Mouse (Mus musculus): ENCODE measurements around the gene AA467197. TPM values are rescaled to one million over a fixed set of nuclear protein-coding genes. Genes with fewer than 3 reads are reported as not detected.

Gene AA467197
- 1 to 10 TPM in 1 of 2 experiments, under 1 TPM in 1; 0.73 to 2.9 TPM for total RNA-seq (2023)

DNA sequence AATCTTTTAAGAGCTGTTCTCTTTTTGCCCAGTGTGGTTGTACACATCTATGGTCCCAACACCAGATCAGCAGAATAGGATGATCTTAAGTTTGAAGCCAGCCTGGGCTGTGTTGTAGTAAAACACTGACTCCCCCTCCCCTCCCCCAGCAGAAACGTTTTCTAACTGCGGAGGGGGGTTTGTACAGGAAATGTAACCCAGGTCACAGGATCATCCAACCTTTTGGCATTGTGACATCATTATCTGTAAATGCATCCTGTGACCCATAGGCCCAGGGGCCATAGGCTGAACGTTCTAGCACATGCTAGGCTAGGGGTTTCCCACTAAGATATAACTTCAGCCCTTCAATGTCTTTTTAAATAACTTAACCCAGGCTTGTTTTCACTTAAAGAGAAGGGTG is at the start of gene AA467197:
Gene AA467197, plus strand, starts transcription at position 301 of the 400 bp plus-strand sequence.

DNA sequence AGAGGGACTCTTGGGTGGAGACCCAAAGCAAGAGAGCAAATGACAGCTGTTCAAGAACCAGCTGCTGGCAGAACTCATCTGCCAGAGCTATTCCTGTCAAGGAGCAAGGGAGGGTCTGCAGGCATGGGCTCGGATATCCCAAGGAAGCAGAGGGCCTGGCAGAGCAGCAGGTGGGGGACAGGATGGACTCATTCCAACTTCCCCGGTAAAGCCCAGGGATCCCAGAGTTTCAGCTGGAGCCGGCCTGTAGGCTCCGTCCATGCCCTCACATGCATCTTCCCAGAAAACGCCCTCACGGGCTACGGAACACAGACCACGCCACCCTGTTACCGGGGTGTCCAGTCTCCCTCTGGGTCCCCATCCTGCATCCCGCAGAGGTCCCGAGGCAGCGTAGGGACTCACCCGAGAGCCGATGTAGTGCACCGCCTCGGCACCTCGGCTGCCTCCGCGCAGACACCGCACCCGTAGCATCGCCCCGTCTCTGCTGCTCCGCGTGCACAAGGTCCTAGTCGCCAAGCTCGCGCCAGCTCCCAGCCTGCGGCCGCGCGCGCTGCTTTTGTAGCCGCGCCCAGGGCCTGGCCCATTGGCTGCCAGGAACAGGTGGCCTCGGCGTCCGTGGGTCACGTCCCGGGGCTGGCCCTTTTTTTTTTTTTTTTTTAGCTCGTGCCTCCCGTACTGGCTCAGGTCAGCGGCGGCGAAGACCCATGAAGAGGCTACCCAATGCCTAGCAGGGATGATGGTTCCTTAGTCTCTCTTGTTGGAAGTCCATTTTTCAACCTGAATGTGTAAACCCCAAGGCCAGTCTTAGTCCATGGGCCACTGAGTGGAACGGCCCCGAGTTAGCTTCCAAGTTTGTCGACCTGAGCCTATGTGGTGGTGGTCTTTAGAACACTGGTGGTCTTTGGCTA is 25.8 kb upstream of the AA467197 start, which contains the start of gene Gatm:
Gene Gatm, minus strand, starts transcription at position 558 of the 908 bp plus-strand sequence.

Other genes starting within 250 kb of the AA467197 start
- 10 to 100 TPM; 17.0 to 19.9 TPM for gene Slc28a2, start 210.5 kb upstream of the AA467197 start, total RNA-seq (2023)
- under 1 TPM; 0.49 to 0.84 TPM for gene Gm14085, start 152.0 kb upstream of the AA467197 start, total RNA-seq (2023)
- 10 to 100 TPM; 27.9 to 30.9 TPM for gene Gatm, start 25.7 kb upstream of the AA467197 start, total RNA-seq (2023)
- gene Slc30a4, start 65.7 kb downstream of the AA467197 start, total RNA-seq (2023), result 1 to 10 TPM in 1 of 2 experiments, under 1 TPM in 1; 0.66 to 1.0 TPM
- gene Bloc1s6, start 101.5 kb downstream of the AA467197 start, total RNA-seq (2023), result 10 to 100 TPM; 17.6 to 20.1 TPM
- gene Sqor, start 128.3 kb downstream of the AA467197 start, total RNA-seq (2023), result 10 to 100 TPM; 71.7 to 81.3 TPM

Measured in monocyte, adult 59 days (primary cell).